Mouse (Mus musculus) heart, postnatal 0 days (tissue): ENCODE results near the gene Anapc15.

Experiments
- CTCF ChIP-seq: IDR thresholded peaks from 2 replicates; pipeline ENCODE4 v1.5.1; 2016; ENCODE audit warnings: antibody characterized with exemption, control low read depth, low read depth
- EP300 ChIP-seq: IDR thresholded peaks from 2 replicates; pipeline ENCODE4 v1.6.1; 2016; ENCODE audit warnings: antibody characterized with exemption, low read depth

DNA sequence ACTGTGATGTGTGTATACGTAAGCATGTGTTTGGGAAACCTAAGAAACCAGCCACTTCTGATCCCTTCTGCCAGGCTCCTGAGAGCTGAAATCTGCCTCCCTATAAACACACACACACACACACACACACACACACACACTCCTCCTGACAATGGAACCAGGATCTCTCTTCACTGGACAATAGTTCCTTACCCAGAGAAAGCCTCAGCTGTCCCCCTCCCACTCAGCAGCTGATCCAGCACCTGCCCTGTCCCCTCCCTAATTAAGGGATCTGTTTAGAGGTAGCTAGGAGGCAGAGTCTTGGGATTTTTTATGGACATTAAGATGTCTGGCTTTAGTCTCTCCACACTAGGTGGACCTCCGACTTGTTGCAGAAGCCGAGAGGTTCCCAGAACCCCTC, 28.6 kb upstream of the Anapc15 start:
- TF ChIP-seq EP300, result no peak
- no peak for TF ChIP-seq CTCF
